Mouse (Mus musculus) fibroblast of lung, adult 2 months (primary cell): ENCODE data around the gene Tkfc.
A peak's percentile ranks its signal among the peaks of the same experiment; 100 is the strongest.

Experiments
- DNase-seq: peaks from one replicate; pipeline ENCODE4 v3.0.0-alpha.2; 2011; ENCODE audit warnings: low read depth

Tkfc gene

DNA sequence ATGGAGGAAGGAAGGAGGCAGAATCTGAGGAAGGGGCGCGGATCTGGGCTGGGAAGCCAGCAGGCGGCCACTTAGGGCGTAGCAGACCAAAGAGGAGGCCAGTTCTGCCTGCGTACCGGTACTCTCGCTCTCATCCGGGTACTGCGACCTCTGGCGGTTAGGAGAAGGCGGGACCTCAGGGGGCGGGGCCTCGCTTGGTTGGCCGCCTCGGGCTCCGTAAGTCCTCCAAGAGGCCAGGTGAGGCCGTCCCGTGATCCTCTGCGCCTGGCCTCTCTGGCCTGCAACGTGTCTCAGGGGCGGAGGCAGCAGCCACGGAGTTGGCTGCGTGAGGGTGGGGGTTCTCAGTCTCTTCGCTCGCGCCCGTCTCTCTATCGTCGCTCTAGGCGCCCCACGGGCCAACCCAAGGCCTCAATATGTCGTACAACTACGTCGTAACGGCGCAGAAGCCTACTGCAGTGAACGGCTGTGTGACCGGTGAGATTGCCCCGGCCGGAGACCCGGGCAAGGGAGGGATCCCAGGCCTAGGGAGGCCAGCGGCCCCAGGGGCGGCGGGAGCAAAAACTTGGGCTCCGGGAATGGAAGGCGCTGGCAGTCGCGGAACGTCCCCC is at the start of gene Tkfc, which contains the start of gene Ddb1:
TSS of gene Tkfc (minus strand) at position 362 of the 608 bp plus-strand sequence.
TSS of gene Ddb1 (plus strand) at position 35 of the 608 bp plus-strand sequence.
- DNase-seq, result peak; percentile 95

DNA sequence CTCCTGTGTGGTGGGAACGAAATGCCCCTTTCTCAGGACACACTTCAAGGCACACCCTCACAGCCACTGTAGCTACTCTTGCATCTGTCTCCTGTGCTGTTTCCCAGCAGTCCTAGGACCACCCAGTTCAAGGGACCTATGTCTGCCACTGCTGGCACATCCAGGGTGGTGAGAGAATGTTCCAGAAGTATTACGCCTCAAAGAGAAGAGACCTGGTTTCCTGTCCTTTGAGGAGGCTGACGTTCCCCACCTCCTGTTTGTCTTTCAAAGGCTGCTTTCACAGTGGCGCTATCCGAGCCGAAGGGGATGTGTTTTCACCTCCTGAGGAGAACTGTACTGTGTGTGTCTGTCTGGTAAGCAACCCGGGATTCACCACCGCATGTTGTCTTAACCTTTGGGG is 42.7 kb upstream of the Tkfc start:
- DNase-seq, result no peak

DNA sequence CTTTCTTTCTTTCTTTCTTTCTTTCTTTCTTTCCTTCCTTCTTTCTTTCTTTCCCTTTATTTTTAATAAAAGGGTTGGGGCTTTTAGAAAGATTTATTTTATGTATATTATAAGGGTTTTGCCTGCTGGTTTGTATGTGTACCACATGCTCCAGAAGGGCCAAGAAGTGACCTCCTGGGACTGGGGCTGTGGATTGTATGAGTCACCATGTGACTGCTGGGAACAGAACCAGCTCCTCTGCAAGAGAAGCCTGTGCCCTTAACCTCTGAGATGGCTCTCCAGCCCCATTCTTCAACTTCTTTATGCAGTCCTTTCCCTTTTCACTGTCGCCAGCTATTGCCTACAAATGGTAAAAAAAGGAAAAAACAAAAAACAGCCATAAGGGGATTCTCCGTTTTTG is 40.2 kb upstream of the Tkfc start:
- DNase-seq, result peak; percentile 53

DNA sequence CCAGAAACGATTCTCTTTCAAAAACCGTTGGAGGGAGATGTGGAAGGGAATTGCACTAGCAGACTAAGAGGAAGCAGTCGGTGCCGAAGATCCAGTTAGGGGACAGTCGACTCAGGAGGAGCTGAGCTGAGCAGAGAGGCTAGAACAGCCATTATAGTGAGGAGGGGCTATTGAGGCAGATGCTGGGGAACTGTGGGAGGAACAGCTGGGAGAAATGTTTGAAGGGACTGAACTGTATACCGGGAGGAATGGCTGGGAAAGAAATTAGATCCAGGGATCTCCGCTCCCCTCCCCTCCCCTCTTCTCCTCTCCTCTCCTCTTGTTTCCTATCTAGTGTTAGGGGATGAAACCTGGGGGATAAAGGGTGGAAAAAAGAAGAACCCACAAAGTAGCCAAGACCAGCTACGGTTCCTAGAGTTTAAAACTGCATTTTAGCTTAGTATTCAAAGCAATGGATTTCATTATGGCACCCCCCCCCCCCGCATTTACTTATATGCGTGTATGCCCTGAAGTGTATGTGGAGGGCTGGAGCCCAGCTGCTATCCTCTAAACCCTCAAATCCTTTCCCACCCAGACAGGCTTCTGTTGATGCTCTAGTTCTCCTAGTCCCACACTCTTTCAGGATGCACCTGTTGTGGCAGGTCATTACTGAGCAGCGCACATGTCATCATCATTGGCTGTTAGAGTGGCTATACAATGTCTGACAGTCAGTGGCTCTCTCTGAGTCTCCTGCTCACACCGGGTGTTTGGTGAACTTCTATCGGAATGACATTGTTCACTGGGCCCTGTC is 35.3 kb upstream of the Tkfc start:
- DNase-seq, result no peak

DNA sequence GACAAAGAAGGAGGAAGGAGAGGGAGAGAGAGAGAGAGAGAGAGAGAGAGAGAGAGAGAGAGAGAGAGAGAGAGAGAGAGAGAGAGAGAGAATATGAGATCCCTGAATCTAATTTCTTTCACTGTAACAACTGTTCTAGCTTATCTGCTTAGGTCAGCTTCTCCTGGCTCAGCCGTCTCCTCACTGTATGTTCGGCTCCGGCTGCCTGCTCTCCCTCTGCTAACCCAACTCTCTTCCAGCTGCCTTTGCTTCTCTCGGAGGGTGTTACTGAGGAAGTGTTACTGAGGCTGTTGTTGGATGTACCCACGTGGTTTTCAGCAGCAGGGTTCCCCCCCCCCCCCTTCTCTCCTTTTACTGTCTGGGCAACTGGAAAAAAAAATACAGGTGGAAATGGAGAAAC is 34.6 kb upstream of the Tkfc start:
- no peak for DNase-seq

DNA sequence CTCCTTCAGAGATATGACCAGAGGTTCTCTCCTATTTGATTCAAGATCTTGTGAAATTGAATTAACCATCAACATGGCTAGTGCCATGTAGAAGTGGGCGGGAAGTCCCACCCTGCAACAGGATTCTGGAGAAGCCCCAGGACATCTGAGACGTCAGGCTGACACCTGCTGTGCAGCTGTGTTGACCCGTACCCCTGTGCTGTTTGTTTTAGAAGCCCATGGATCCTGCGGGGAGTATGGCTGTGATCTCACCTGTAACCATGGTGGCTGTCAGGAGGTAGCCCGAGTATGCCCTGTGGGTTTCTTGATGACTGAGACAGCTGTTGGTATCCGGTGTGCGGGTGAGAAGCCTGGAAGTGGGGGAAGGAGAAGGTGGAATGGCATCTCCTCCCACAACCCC is 32.4 kb upstream of the Tkfc start:
- no peak for DNase-seq

DNA sequence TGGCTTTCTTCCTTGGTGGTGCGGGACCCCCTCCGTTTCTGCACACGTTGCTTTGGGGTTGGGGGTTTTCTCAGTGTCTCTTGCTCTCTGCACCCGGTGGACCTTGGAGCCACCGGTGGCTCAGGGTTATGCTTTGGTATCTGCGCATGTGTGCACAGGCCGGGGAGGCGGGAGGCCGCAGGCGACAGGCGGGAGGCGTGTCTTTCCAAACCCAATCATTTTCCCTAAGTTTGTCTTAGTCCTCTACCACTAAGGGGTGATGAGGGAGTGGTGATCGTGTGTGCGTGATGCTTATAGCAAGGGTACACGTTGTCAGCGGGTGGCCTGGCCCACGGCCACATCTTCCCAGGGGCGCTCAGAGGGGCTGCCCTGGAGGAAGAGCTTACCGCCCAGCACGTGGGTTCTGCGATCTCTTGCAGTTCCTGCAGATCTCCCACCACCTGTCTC is 29.4 kb upstream of the Tkfc start:
- DNase-seq, result no peak

DNA sequence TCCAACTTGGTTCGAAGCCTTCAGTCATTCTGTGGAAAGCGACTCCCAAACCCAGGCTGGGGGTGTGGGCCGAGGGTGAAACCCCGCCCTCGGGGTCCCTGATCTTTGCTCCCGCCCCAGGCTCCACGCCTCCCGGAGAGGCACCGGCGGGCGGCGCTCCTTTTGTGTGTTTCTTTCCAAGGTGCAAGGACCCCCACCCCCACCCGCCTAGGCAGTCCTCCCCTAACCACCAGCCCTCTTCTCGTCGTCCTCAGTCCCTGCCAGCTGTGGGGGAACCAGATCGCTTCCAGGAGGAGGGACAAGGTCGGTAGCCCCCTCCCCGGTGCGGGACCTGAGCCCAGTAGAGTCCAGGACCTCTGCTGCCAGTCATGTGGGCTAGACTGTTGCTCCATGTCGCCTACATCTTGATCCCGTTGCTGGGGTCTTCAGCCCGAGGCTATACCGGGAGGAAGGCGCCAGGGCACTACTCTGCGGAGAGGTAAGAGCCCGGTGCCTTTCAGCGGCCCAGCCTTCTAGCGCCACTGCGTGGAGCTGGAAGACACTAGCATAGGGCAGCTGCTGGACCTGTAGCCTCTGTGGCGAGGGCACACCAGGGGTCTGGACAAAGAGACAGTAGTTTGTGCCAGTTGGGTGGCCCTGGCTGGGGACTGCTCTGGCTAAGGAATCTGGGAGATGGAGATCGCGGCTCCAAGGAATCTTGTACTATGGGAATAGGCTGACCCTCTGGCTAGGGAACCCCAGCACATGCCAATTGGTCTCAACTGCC is 28.8 kb upstream of the Tkfc start, which contains the start of gene Vwce:
TSS of gene Vwce (plus strand) at position 108 of the 766 bp plus-strand sequence.
- no peak for DNase-seq

DNA sequence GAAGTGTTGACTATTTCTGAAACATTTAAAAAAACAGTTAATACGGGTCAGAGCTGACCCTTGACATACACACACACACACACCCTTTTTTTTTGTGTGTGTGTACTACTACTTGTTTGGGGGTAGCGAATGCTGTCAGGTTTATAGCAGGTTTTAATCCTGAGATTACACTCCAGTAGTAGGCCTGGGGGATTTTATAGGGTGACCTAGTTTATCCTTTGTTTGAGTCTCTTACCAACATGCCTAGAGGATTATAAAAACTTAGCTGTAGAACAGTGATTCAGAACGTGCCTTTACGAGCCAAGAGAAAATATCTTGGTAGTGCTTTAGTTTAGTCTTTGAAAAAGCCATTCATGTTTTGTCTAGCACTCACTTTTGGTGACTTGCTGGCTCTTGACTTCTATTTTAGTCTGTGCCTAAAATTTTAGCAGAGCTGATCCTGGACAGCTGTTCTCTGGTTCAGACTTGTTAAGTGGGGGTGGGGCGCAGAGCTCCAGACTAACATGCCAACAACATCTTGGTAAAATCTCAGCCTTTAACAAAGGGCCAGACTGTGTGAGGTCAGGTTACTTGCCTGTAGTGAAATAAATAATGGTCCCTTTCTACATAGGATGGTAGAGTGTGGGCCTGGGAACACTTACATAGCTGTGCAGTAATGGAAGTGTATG is 3.3 kb upstream of the Tkfc start:
- DNase-seq, result no peak

DNA sequence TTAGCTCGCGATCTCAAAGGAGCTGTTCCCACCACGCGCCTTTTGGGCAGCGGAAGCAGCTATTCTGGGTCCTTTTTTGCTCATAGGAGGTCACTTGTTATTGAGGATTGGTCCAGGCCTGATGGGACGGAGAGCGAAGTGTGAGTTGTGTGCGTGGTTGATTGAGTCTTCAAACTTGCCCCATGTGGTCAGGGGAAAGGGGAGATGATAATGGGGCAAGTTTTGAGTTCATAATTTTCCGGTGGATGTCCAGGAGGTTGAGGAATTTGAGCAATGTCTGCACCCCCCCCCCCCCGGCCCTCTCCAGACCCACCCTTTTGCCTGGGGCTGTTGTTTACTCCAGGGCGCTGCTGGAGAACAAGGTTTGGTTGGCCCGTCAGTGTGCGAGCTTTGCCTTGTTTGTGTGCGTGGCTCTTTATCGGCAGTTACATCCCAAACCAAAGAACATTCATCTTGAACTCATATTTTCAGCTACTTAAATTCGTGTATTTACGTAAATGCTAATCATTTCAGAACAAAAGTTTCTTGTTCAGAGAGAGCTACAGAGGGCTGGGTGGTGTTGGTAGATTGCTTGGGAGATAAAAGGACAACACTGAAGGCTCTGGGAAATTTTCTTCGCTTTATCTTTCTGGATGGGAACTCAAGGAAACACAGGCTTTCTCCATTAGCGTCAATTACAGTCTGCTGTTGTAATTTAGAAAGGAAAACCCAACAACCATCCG is 608 bp upstream of the Tkfc start:
- DNase-seq, result no peak

DNA sequence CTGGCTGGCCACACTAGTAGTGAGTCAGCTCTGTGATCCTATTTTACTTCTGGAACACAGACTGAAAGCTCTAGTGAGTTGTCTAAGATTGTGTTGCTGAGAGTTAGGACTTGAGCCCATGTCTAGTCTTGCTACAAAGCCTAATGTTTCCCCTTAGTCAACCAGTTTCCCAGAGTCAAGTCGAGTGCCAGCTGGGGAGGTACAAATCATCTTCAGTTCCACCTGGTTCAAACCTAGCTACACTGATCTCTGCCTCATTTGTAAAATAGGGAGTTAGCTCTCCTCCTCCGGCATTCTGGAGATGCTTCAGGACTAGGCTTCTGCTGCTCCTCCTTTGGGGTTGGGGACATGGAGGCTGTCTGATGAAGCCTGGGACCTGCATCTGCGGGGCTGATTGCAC is 920 bp downstream of the Tkfc start:
- DNase-seq, result no peak

DNA sequence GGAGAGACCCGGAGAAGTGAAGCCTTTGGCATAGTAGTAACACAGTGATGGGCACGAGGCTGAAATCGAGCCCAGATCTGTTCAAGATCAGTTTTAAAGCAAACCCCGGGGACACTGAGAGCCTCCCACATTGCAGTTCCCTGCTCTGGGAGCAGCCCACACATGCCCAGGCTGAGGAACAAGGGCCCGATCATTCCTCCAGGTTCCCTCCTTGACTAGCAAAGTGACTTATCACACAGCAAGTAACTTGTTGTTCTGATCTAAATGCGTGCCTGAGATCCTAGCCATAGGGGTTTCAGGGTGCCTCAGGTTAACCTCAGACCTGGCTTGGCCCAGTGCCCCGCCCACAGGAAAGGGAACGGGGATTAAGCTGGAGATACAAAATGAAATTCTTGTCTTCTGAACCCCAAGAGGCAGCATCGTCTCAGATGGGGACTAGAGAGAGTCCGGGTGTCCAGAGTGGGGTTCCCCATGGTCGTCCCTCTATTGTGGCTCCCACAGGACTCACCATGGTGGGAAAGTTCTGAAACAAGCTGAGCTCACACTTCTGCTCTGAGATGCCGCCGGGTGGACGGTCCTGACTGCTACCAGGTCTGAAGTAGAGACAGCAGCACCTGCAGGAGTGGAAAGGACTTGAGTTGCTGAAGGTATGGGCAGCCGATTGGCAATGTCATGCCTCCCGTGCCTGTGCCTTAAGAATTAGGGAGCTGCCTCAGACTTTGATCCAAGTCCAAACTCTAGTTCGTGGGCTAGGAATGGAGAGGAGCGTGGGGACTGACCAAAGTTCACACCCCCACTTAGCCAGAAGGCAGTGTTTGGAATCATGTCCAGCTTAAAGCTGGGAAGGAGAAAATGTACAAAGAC is 1.6 kb downstream of the Tkfc start:
- no peak for DNase-seq

DNA sequence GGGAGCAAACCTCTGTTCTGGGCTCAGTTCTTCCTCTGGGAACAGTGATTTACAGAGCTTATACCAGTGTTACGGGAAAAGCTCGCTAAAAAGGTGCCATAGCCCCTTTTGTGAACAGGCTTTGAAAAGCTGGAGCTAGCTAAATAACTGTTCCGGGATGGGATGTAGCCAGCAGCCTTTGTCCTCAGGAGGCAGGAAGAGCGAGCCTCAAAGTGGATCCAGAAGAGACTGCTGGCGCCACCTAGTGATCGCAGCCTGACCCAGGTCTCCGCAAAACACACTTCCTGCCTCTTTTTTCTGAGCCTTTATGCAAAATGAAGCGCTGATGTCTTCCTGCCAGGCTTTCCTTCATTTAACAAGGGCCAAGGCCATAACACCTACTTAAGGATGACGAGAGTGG is 2.7 kb downstream of the Tkfc start:
- peak; percentile 82 for DNase-seq

DNA sequence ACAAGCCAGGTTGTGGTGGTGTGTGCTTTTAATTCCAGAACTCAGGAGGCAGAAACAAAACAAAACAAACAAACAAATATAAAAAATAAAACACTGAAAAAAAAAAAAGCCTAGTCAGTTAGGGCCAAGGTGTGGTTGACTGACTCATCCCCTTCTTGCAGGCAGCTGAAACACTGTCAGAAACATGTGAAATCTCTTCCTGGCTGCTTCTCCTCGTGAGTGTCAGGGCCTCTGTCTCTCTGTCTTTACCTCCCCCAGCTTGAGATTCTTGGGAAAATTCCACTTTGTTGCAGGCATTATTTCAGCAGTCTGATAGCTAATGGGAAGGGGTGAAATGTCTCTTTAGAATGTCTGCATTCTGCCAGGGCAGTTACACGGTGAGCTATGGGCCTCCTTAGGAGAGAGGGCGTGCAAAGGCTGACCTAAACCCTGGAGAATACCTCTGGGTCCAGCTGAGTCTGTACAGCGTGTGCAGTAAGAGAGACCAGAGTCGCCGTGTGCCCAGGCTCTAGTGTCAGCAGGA is 3.1 kb downstream of the Tkfc start:
- DNase-seq, result no peak

DNA sequence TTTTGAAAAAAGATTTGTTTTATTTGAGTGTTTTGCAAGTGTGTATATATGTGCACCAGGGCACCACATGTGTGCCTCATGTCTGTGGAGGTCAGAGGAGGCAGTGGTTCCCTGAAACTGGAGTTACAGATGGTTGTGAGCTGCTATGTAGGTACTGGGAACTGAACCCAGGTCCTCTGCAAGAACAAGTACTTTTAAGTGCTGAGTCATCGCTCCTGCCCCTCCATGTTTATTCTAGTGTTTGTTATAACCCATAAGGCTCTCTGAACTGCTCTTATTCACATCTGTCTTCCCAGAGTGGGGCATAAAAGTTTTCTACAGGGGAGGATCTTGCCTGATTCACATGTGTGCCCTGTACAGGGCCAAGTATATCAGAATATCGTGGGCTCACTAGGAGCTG is 5.8 kb downstream of the Tkfc start:
- no peak for DNase-seq

DNA sequence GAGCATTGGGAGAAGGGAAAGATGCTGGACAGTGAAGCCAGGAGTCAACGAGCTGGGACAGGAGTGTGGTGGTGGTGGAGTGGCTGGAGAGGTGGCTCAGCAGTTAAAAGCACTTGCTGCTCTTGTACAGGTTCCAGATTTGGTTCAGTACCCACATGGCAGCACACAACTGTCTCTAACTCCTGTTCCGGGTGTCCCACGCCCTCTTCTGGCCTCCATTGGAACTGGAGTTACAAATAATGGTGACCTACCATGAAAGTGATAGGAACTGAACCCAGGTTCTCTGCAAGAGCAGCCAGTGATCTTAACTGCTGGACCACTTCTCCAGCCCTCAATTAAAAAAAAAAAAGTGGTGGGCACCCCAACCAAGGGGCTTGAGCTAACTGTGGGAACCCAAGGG is 7.3 kb downstream of the Tkfc start:
- DNase-seq, result no peak

DNA sequence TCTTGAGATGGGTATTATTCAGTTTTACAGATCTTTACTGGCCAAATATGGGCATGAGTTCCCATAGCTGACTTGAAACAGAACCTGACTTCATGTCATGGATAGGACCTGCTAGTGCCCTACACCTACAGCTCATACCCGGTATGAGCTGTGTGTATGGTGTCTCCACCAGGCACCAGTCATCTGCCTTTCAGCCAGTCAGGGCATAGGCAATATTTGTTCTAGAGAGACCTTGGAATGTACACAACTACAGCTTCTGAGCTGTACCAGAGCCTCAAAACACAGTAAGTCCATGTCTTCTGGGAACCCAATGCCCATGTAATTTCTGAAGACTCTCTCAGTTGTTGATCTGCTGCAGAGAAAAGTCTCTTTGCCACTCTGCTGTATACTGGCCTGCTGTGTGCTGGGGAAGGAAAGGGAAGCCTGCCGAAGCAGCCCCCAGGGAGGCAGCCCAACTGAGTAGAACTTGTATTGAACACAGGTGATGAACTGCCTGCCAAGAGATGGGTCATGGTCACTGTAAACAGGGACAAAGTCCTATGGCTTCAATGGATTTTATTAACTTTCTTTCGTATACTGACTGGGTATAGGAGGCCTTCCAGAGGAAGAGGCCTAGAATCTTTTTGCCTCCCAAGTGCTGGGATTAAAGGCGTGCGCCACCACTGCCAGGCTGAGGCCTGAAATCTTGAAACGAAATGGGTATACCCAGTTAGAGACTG is 13.6 kb downstream of the Tkfc start:
- no peak for DNase-seq

DNA sequence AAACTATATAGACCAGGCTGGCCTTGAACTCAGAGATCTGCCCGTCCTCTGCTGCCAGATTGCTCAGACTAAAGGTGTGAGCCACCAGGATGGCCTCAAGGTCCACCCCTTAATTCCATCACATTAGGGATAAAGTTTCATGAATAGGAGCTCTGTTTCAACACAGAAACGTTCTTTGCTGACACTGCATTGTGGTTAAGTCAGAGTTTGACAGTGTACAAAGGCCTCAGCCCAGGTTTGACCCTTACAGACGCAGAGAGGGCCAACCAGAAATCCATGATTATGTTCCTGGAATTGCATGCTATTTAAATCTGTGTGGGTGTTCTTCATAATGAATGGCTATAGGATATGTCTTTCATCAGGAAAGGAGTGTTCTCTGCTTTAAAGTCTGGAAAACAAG is 15.2 kb downstream of the Tkfc start:
- DNase-seq, result no peak

DNA sequence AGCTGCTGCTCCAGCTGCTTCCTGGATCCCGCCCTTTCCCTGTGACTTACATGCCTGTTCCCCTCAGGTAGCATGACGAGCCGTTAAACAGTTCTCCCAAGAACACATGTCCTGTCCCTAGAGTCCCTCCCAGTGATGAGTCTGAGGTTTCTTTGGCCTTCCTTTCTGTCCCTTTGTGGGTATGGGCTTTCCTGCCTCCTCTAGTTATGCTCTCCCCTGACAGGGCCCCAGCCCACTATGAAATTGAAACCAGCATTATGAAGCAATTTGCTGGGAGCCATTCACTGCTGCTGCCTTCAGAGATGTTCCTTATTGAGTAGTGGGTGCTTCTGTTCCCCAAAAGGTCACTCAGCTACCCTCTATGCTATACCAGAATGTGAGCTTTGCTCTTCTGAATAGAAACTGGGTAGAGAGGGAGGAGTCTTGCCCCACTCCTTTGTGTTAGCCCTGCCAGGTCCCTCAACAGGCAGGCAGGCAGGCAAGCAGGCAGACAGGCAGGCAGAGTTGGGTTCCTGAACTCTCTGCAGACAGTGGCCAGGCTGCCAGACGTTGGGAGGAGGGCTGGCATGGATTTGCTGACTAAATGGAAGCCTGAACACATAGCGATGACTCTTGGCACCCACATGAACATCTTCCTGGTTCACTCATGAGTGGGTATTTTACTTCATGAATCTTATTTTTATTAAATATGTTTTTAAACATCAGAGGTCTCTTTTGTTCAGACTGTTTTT is 16.2 kb downstream of the Tkfc start:
- no peak for DNase-seq
